Mouse (Mus musculus) CD4-positive naive resting alpha-beta T cell, adult 57 days (primary cell): Measurements from ENCODE around the gene Vash1. TPM values are rescaled to one million over a fixed set of nuclear protein-coding genes. Genes with fewer than 3 reads are reported as not detected.

Experiments used
- total RNA-seq: library from RNA; stranded (reverse); gene quantifications from one replicate; pipeline ENCODE4 v1.2.4, GENCODE M21; 2023

Vash1 gene
- not detected for total RNA-seq

GRCm38 (mm10) chr12:86678591-86679545, at the start of gene Vash1:
Vash1 (plus strand) TSS chr12:86678700.

GRCm38 (mm10) chr12:86726120-86726640, 47.7 kb downstream of the Vash1 start, which contains the start of gene Angel1:
Angel1 (minus strand) TSS chr12:86726460.

GRCm38 (mm10) chr12:86734319-86734810, 55.9 kb downstream of the Vash1 start, which contains the start of gene Lrrc74a:
Lrrc74a (plus strand) TSS chr12:86734369.

Other genes with a start within 250 kb of the Vash1 start
- 11.4 TPM for gene Angel1, start 47.8 kb downstream of the Vash1 start, total RNA-seq
- not detected for gene Lrrc74a, start 55.7 kb downstream of the Vash1 start, total RNA-seq
- 74.0 TPM for gene Irf2bpl, start 206.1 kb downstream of the Vash1 start, total RNA-seq